Mouse (Mus musculus) brown adipose tissue, adult 24 weeks (tissue): ENCODE data around the gene Cops7a. TPM values are rescaled to one million over a fixed set of nuclear protein-coding genes. Genes with fewer than 3 reads are reported as not detected.
A peak's percentile ranks its signal among the peaks of the same experiment; 100 is the strongest.

Experiments
- H3K27ac ChIP-seq: fragments of 200-500 bp; replicated peaks from 2 replicates; pipeline ENCODE4 v1.5.1; 2012; ENCODE audit warnings: low read depth, mild to moderate bottlenecking, low read length
- H3K4me1 ChIP-seq: fragments of 200-500 bp; 2 replicates; pipeline ENCODE4 v1.6.1; 2012; ENCODE audit warnings: low read length, mixed read lengths; ENCODE audit not compliant: control insufficient read depth, insufficient read depth, insufficient read length
- H3K4me3 ChIP-seq: fragments of 200-500 bp; 2 replicates; pipeline ENCODE4 v1.5.1; 2012; ENCODE audit warnings: low read depth, mild to moderate bottlenecking, low read length, moderate library complexity; ENCODE audit not compliant: insufficient read depth
- polyA plus RNA-seq: library from polyadenylated mRNA; stranded (reverse); fragments of >200 nt; gene quantifications from 2 replicates; pipeline ENCODE4 v1.2.4, GENCODE M21; 2012; ENCODE audit not compliant: missing spikeins, insufficient read depth, insufficient read length

Cops7a gene
- polyA plus RNA-seq, 1 experiment: 85.4 TPM

DNA sequence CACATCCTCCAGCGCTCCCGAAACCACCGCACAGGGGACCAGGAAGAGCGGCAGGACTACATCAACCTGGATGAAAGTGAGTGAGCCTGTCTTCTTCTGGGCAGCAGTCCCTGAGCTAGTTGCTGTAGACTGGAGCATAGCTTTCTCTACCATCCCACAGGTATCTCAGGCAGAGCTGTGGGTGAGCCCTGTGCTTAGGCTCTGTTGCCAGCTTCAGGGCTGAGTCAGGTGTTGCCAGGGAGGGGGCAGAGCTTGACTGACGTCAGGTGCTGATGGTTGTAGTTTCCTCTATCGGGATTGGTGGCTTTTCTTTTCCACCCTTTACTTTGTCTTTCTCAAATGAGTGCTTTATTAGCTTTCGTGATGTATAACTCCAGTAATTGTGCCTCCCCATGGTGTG is 30.7 kb downstream of the Cops7a start:
- Histone ChIP-seq H3K4me1 (peaks cover 11% of the 10 kb centered on the region; the same call in 1 of the 2 replicates), H3K27ac (no peak overlapping the region), H3K4me3 (no peak overlapping the region)

DNA sequence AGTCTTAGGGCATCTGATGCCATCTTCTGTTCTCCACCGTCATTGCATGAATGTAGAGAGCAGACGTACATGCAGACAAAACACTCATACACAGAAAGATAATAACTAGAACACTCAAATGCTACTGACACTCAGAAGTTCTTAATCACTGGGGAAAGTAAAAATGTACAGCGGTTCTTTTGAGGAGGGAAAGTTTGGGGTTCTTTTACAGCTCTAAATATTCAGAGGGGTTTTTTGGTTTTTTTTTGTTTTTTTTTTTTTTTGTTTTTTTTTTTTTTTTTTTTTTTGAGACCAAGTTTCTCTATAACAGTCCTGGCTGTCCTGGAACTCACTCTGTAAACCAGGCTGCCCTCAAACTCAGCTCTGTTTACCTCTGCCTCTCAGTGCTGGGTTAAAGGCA is 32.2 kb downstream of the Cops7a start:
- no peak overlapping the region for H3K4me3 ChIP-seq
- no peak overlapping the region for H3K27ac ChIP-seq

DNA sequence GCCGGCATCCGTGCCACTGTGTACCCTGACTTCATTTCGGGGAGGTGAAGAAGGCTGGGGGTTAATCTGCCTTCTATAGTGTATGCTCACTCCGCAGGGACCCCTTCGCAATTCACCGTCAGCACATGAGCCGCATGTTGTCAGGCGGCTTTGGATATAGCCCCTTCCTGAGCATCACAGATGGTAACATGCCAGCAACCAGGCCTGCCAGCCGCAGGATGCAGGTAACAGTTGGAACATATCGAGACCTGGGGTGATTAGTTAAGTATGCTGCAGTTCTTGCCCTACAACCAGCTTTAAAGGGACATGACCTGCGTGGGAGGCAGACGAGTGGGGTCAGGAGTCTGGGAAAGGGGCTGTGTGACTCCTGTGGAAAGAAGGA is 33.0 kb downstream of the Cops7a start:
- peaks cover 11% of the 10 kb centered on the region; the same call in 1 of the 2 replicates for H3K4me1 ChIP-seq
- peak overlapping the region; percentile 82 for H3K4me3 ChIP-seq
- H3K27ac ChIP-seq: peak overlapping the region; percentile 78; the same call in 1 of the 2 replicates

More for the DNA sequence above, 32.2 kb downstream of the Cops7a start:
- peaks cover 11% of the 10 kb centered on the region; the same call in 1 of the 2 replicates for H3K4me1 ChIP-seq

DNA sequence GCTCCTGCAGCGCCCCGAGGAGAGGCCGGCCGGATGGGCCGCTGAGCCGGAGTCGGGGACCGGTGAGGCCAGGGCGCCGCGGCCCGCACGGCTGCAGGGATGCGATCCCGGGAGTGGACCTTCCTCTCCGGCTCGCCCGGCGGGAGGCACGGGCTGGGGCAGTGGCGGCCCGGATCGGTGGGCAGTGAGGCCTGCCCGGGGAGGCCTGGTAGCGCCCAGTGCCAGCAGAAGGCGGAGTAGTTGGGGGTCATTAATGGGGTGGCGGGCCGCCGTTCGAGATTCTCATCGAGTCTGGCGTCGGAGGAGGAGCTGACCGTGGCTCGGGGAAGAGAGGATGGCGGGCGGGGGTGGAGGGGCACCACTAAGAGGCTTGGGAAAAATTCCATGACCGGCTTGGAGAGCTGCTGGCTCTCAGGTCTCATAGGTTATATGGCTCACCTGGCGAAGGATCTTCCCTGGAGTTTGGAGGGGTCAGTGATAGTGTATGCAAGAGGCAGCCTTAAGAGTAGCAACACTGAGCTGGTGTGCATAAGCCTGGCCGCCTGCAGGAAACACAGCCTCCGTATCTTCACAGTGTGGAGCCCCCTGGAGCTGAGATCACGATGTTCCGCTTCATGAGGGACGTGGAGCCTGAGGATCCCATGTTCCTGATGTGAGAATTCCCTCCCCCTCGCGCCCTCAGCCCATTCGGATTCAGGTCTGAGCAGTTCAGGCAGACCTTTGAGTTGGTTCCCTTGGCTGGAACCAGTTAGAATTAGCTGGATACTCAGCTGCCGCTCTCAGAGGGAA is 33.6 kb downstream of the Cops7a start:
- peak overlapping the region; percentile 78 for H3K27ac ChIP-seq
- H3K4me3 ChIP-seq: peak overlapping the region; percentile 82
- peaks cover 11% of the 10 kb centered on the region; the same call in 1 of the 2 replicates for H3K4me1 ChIP-seq

DNA sequence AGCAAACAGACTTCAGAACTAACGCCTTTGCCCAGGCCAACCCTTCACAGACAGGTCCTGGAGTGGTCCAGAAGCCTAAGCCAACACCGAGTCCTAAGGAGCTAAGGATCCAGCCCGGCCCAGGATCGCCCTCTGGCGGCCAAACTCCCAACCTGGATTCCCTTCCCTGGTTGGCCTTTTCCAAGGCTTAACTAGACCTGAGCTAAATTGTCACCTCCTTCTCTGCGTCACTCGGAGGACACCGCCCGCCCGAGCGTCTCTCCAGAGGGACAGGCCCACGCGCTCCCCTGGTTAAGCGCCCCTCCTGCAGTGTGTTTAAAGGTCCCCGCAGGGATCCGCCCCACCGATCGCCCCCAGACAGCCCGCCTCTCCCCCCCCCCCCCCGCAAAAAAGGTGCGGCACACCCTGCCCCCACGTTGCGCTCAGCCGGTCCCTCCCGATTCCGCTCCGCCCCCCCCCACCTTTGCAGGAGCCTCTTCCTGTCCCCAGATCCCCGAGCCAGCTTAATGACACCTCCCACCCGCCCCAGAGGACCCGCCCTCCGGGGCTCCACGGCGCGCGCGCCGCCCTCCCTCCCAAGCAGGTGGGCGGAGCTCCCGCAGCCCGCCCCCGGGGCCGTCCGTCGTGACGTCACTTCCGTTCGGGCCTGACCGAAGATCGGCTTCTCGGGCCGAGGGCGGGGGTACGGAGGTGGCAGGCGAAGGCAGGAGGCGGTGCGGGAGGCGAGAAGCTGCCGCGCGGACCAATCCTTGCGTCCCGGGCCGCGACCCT is 34.4 kb downstream of the Cops7a start, which contains the start of gene Mlf2:
Gene Mlf2 (plus strand): TSS at position 633 of the 771 bp plus-strand sequence.
- Histone ChIP-seq H3K4me1 (peaks cover 8% of the 10 kb centered on the region; the same call in 1 of the 2 replicates), H3K27ac (peak within 1 kb of the TSS; percentile 89), H3K4me3 (peak within 1 kb of the TSS; percentile 82)

DNA sequence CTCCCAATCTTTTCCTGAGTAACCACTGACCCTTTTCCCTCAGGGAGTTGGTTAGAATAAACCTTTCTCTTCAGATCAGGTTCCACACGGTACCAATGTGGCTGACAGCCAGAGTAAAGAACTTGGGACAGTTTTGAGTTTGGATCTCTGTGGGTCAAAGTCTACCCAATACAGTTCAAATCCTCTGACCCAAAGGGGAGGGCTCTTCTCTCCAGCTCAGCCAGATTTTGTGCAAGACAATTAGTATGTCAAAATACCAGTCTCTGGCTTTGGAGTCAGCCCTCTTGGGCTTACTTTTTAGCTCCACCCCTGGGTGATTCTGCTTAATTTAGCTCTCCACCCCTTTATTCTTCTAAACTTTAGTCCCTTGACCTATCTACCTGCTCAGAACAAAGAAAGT is 35.1 kb downstream of the Cops7a start:
- Histone ChIP-seq H3K27ac (peak overlapping the region; percentile 89), H3K4me1 (peaks cover 8% of the 10 kb centered on the region; the same call in 1 of the 2 replicates), H3K4me3 (peak overlapping the region; percentile 40)

DNA sequence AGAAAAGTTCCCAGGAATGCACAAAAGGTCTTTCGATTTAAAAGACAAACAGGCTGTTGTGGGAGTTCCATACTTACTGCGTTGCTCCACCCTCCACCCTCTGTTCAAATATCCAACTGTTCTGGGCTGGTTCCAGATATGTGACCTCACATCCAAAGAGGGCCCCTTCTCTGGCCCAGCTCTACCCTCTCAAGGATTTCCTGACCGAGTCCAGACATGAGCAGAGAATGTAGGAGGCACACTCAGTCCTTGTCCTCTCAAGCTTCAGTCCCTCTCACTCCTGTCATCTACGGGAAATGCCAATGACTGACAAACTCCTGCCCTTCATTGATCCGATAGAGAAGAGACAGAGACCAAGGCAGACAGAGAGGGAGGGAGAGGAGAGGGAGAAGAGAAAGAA is 39.4 kb downstream of the Cops7a start:
- H3K4me1 ChIP-seq: peaks cover 2% of the 10 kb centered on the region; the same call in 1 of the 2 replicates
- no peak overlapping the region; the same call in 1 of the 2 replicates for H3K27ac ChIP-seq
- H3K4me3 ChIP-seq: 0 out of 2 replicates have a peak overlapping the region, but pooled peaks have one; percentile 17

DNA sequence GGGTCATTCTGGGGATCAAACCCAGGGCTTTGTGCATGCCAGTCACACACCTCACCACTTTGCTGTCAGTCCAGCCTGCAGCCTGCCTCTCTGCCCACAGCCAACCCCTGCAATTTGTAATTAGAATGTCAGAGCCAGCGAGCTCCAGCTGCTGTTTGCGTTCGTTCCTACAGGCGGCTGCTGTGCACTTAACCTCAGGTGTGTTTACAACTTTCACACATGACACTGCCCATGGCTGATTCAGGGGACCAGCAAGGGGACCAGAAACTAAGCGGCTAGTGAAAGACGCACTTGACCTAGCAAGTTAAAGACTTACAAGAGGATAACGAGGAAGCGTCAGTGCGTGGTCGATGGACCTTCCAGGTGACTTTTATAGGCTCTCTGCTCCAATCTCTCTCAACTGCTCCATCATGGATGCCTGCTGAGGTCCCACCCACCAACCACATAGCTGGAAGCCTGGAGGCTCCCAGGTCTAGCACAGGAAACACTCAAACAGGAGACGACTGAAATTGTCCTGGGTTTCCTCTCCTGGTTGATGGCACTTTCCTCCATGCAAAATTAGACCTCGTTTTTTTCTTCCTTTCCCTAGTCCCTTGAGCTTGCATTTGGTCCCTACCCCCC is 40.1 kb downstream of the Cops7a start:
- Histone ChIP-seq H3K4me1 (peaks cover 9% of the 10 kb centered on the region), H3K27ac (no peak overlapping the region)

DNA sequence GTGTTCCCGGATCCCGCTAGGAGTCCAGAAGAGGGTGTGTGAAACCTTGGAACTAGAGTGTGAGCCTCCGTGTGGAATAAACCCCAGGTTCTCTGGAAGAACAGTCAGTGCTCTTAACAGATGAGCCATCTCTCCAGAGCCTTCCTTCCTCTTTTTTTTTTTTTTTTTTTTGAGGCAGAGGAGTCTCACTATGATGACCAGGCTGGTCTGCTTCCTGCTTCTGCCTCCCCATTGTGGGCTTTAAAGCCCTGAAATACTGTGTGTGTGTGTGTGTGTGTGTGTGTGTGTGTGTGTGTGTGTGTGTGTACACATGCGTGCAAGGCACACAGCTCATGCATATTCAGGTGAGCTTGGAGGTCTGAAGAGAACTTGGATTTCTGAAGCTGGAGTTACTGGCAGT is 43.8 kb downstream of the Cops7a start:
- Histone ChIP-seq H3K27ac (peak overlapping the region; percentile 99; the same call in 1 of the 2 replicates), H3K4me3 (no peak overlapping the region), H3K4me1 (peaks cover 10% of the 10 kb centered on the region)

More for the DNA sequence above, 40.1 kb downstream of the Cops7a start:
- H3K4me3 ChIP-seq: 0 out of 2 replicates have a peak overlapping the region, but pooled peaks have one; percentile 17

DNA sequence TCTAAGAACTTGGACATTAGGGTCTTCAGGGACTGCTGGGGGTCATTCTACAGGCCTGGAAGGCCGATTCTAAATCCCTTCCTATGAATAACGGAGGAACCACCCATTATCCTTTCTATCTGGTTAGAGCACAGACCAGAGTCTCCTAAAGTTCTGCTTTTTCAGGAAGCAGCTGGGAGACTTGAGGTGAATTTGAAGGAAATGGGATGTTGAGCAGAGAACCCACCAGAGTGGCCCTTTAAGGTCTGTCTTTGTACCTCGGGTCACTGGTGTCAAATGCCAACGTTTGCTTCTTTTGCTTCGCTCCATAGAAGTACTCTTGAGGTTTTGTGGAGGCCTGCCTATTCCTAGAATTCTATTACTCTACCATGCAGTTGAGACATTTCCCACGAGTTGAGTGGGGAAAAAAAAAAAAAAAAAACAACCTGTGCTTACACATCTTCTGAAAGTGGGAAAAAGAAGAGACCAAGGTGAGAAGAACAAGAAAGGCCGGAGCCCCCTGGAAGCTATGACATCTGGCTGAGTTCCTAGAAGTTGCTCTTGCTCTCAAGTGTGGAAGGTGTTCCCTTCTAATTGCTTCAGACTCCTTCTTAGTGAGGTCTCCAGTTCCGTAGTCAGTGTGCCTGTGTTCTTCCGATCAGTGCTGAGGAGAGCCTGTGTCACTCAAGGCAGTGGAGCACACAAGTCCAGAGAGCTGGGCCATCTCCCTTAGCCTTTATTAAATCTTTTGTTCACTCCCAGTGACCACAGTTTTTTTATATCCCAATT is 44.8 kb downstream of the Cops7a start:
- H3K4me1 ChIP-seq: peaks cover 10% of the 10 kb centered on the region
- no peak overlapping the region for H3K4me3 ChIP-seq
- peak overlapping the region; percentile 99 for H3K27ac ChIP-seq

DNA sequence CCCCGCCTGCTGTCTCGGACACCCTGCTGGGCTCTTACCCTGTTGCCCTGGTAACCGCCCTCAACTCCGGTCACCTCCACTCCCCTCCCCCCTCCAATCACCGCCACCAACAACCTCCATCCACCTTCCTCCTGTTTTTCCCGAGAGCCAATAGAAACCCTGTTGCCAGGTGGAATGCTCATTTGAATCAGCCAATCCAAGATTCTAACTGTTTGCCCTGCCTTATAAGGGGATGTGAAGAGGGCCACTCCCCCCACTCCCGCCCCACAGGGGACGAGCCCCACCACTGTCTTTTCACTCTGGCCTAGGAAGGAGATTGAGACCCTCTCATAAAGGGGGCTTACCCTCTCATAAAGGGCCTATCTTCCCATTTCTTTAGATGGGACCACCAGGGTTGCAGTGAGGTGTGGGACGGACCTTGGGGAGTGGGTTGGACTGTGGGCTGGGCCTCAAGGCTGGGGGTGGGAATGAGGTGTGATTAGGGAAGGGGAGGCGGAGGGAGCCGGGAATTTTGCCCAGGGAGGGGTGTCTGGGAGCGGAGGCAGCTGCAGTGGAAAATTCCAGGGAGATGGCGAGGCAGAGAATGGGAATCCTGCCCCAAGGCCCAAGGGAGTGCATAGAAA is 45.5 kb downstream of the Cops7a start, which contains the start of gene Ptms:
Gene Ptms (minus strand): TSS at position 409 of the 623 bp plus-strand sequence.
- peak within 1 kb of the TSS; percentile 73 for H3K4me3 ChIP-seq
- H3K27ac ChIP-seq: peak within 1 kb of the TSS; percentile 99
- H3K4me1 ChIP-seq: peaks cover 10% of the 10 kb centered on the region

DNA sequence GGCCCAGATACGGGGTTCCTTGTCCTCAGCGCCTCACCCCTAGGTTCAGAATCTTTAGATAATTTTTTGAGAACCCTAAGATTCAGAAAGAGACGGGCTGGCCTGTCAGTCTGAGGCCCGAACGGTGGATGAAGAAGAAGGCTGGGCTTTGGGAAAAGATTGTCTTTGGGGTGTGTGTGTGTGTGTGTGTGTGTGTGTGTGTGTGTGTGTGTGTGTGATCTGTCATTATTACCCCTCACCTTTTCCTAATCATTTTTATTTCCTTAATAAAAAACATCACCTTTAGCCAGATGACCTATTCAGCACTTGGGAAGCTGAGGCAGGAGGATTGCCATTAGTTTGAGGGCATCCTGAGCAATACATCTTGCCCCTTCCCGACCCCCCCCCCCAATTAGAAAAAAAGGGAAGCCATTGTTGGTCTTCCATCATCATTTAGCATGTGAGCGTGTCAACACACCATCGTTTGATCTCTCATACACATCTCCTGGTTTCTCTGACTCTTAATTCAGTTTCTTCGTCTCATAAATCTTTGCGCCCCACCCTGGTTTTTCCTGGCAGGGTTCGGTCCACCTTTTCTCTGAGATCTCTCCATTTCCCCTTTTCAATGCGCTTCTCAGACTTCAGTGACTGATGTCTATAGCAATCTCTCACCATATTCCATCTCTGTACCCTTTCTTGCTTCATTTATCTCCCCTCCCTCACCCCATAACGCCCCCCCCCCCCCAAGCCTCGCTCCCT is 46.3 kb downstream of the Cops7a start:
- Histone ChIP-seq H3K4me3 (0 out of 2 replicates have a peak overlapping the region, but pooled peaks have one; percentile 14), H3K27ac (peak overlapping the region; percentile 63), H3K4me1 (peaks cover 14% of the 10 kb centered on the region)

DNA sequence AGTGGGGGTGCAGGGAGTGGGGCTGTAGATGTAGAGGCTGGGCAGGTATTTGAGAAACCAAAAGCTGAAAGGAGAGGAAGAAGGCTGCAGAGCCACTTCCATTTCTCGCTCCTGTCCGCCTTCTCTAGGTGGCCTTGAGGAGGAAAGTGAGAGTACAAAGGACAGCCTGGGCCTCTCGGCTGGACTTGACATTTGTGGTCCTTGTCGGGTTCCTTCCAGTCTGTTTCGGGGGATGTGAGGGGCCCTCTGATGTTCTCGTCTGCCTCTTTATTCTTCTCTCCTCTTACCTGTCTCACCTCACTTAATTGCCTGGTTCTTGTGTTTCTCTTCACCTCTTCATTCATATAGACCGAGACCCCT is 47.0 kb downstream of the Cops7a start:
- Histone ChIP-seq H3K4me1 (peaks cover 14% of the 10 kb centered on the region), H3K27ac (peak overlapping the region; percentile 63), H3K4me3 (peak overlapping the region; percentile 57)
